Mouse (Mus musculus): ENCODE results near the gene Prkcq.
"Not testable (repeated sequence)": the region's sequence is repeated elsewhere in the genome, so short reads cannot be mapped to it uniquely, and the experiment has no call there.

Prkcq gene

DNA sequence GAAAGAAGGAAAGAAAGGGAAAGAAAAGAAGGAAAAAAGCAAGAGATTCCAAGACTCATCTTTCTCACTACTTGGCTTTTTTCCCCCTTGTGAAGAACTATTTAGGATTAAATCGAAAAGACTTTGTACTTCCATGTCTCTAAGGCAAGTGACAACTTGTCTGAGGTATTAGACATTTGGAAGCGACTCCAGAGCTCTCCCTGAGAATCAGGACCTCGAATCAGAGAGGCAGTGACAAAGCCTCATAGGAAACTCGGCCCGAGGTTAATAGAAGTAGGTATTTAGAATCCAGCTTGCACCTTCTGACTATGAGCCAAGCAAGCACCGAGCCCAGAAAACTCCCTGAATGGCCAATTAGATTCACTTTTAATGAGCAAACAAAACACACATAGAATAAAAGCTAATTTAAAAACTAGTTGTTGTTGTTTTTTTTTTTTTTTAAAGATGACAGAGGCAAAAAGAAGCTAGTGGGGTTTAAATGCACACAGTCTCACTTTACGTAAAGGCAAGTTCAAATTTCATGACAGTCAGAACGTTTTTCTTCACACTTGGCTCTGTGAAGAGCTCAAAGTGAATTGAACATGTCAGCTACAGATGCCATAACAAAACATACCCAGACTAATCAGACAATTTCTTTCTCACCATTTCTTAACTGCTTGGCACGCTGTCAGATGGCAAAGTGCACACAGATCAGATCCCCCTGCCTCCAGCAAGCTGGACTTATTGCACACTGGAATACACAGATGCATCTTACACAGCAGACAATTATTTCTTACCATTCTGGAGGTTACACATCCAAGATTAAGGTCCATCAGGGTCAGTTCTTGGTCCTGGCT lies 119.9 kb downstream of the Prkcq start:
- no peak for DNase-seq (ENCODE audit: low spot score in 2 of 2)

DNA sequence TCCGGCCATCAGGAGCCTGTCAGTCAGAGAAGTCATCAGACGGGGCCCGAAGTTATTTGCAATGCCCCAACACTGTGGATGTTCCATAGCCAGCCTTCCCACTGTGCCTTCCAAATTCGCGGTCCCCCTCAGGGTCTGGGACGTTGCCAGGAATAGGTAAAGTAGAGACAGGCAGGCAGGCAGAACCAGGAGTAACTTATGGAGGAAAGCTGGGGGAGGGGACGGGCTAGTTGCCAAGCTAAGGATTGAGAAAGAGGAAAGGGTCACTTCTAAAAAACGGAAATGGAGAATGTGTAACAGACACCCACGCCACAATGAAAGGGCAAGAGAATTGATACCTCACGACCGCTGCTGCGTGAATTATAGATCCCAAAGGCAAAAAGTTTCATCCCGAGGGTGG lies 121.2 kb downstream of the Prkcq start:
- no peak for DNase-seq (ENCODE audit: low spot score in 2 of 2)

DNA sequence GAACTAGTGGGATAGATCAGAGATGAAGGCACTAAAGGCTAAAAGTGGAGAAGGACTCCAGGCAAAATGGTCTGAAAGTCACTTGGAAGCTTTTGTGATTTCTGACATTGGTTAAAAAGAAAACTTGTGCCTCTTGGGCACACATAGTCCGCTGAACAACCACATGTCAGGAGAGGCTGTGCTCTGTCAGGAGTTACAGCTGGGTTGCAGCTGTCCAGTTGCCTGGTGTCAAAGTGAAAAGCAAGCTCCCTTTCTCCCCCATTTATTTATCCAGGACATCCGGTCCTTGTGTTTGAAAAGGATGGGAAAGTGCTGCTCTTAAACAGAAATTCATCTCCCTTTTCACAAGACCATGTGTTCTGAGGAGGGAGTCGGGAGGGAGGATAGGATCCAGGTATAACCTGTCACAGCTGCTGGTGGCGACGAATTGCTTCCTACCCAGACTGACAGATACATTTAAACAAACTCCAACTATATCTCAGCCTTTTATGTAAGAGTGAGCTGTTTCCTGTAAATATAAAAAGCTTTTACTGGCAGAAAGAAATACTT lies 122.8 kb downstream of the Prkcq start:
- no peak for DNase-seq (ENCODE audit: low spot score in 2 of 2)

DNA sequence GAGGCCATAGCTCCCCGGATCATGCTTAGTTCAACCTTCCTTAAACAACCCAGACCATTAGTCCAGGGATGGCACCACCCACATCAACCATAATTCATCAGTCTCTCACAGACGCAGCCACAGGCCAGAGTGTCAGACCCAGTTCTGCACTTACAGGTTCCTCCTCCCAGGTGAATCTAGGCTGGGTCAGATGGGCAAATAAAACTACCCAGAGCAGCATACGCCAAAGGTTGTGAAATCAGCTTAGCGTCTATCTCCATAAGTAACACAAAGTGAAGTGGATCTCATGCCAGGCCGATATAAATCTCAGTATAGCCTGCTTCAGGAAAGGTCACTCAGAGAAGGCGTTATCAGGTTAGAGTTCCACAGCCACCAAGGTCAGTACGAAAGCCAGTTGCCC lies 126.9 kb downstream of the Prkcq start:
- no peak for DNase-seq (ENCODE audit: low spot score in 2 of 2)

DNA sequence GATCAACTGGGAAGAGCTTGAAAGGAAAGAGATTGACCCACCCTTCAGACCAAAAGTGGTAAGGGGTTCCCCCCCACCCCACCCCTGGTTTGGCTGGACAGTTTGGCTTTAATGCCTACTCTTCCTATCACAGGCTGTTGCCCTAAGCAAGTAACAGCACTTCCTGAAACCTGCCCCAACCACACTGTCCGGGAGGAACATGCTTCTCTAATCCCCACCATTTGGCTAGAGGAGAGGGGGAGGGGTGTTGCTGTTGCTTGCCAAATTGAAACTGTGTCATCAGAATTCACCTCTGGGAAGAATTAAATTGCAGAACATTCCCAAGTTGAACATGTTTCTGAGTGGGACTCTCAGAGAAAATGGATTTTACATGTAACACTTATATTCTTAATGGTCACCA lies 127.5 kb downstream of the Prkcq start:
- DNase-seq (ENCODE audit: low spot score in 2 of 2), result no peak

DNA sequence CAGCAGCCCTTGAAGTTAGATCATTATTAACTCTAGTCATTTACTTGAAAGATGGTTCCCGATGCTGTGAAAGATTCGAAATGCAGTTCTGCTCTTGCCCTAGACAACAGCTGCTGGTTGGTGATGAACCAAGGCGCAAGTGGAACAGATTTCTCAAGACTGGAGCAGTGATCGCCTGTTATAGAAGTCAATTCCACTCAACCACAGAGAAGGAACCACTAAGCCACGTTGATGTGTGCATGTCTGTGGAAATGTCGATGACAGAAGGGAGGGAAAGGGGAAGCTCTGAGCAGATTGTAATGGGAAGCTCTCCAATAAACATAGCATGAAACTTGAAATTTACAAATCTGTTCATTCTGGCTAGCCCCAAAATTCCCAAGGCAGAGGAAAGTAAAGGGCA lies 128.5 kb downstream of the Prkcq start:
- DNase-seq (ENCODE audit: low spot score in 2 of 2), result no peak

DNA sequence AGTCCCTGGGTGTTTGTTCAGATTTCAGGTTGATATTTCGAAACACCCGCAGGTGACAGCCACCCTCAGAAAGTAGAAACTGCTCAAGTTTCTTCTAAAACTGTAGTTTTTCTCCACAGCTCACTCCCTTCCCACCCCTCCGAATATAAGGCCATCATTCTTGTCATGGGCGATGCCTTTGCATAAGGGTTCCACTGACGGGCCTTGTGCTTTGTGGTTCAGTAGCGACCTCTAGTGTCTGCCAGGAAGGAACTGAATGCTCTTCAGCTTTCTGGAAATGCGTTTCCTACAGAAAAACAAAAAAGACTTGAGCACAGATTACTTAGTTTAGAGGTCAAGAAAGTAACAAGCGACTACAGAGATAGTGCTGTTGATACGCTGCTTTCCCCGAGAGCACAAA lies 148.3 kb downstream of the Prkcq start:
- peak in 1 of 2 experiments; percentile 29 for DNase-seq (ENCODE audit: low spot score in 2 of 2)

DNA sequence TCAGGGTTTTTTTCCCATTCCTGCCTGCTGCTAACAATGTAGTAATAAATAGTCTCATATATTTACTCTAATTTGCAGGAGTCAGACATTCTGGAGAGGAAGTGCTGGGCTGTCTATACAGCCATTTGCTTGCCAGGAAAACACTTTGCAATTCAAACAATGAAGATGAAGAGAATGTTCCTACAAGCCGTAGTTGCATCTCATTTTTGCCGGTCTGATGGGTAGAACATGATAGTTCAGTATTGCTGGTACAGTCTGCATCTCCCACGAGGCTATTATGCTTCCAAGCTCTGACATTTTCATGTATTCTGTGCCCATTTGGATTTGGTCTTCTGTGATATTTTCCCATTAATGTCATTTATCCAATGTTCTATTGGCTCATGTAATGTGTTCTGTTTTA lies 150.5 kb downstream of the Prkcq start:
- DNase-seq (ENCODE audit: low spot score in 2 of 2), result no peak

DNA sequence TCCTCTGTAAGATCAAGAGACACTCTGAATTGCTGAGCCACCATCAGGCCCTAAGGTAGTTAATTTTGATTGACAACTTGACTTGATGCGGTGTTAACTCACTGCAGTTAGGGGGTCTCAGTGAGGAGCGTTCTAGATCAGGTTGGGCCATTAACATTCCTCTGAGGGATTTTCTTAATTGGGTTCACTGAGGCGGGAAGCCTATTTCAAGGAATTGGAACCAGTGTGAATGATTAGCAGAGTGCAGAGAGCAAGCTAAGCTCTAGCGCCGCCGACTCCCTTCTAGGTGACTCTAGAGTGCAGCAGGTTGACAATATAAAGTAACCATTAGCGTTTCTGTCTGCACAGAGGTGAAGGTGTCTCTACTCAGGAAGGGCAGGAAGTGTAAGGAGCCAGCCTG lies 155.4 kb downstream of the Prkcq start:
- no peak for DNase-seq (ENCODE audit: low spot score in 2 of 2)

DNA sequence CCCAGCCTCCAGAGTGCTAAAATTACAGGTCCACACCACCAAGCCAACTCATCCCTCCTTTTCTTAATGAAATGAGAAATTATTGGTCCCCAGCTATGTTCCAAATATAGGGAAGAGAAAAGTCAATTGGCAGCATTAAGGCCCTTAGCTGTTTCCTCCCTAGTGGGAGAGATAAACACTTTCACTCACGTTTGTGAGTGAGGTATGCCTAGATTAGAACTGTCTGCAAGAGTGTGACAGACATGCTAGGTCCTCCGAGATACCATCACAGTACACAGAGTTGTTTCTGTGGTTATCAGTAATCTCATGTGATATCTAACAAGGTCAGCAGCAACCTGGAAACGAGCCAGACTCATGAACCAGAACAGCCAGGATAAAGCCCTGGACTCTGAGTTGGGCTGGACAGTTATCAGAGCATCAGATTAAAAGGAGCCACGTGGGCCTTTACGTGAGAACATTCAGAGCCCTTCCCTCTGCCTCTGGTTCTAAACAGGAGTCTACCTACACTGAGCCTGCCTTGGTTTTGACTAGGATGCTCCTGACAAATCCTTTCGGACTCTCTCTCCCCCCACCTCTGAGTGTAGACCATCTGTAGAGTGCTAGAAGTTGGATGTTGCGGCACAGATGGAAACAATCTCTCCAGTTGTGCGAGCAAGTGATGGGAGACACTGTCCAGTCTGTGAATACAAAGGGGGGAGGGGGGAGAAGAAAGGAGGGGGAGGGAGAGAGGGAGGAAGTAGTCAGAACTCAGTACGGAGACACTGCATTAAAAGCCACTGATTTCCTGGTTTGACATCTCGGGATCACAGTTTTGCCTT lies 157.7 kb downstream of the Prkcq start:
- DNase-seq (ENCODE audit: low spot score in 2 of 2), result no peak

DNA sequence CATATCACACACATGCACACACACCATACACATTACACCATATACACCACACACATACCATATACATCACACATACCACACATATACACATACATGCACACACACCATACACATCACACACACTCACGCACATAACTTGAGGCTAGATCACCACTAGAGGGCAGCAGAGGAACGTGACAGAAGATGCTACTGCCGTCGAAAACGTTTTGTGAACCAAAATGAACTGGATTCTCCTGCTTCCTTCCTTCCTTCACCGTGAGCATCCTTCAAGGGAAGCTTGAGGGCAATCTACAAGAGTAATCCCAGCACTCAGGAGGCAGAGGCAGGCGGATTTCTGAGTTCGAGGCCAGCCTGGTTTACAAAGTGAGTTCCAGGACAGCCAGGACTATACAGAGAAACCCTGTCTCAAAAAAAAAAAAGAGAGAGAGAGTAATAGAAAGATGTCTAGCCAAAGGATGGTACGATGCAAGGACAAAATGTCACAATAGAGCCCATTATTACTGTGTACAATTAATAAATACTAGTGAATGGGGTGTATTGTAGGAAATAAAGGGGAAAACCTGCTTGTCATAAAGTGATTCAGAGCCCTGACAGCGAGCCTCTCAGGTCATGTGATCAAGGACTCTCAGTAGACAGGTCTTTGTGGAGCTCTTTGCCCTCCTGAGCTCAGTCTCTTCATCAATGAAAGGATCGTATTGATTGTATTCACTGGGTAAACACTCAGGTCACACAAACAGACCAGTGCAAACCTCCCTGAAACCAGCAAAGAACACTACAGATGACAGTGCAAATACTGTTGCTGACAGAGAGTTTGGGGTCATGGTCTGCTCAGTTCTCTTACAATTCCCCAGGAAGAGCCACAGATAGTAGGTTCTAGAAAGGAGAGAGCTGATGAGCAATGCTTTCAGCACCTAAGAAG lies 159.9 kb downstream of the Prkcq start:
- DNase-seq (ENCODE audit: low spot score in 2 of 2), result peak in 1 of 2 experiments; percentile 52

DNA sequence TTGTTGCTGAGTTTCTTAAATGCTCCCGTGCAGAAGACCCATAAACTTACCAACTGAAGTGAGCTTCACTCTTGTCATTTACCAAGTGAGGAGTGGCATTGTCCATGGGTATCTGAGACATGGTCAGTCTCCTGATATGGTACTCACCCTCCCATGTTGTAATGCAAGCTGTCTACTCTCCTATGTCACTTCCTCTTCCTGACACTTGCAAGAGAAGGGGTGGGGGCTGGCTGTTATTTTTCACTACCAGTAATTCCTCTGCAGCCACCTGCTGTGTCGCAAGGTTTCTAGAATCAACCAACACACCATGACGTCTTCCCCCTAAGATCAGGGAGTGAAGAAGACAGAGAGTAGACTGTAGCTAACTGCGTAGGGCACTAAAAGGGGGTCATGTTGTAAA lies 160.6 kb downstream of the Prkcq start:
- DNase-seq (ENCODE audit: low spot score in 2 of 2), result no peak

DNA sequence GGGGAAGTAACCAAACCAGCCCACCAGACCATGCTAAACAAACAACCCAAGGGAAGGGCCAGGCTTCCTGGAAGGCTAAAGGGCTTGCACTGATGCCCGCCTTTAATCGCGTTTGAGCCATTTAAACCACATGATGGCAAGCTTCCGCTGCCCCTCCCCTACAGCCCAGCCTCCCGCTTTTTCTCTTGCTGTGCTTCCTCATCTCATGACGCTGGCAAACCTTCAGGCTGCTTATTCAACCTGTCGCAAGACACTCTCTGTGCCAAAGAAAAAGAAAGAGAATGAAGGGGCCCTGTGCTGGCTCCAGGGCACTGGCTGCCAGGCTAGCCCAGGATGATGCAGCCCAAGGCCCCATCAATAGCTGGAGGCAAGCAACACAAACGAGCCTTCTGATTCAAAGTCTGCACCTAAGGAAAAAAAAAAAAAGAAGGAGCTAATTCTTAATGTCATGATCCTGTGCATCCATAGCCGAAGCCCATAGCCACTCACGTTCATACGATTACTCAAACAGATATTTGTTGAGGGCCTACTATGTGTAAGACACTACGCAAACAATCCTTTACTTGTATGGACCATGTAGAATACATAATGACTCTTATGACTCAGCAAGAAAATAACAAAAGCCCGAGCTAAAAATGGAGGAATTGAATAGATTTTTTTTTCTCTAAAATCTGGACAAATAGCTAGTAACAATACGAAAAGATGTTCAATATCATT lies 161.6 kb downstream of the Prkcq start:
- DNase-seq (ENCODE audit: low spot score in 2 of 2), result peak; percentile 24 to 30

DNA sequence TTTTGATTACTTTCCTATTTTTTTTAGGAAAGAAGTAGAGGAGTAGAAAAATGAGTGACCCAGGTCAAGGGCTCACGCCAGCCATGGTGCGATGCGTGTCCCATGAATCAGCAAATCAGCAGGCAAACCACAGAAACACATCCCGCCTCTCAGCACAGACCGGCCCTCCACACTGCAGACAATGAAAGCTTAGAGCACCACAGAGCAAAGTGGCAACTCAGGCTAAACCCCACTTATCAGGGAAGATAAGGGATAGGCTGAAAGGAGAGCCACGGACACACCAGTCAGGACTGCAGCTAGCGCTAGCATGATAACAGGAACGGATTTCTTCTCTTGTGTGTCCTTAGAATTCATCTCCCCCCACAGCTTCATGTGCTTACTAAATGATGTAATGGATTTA lies 164.4 kb downstream of the Prkcq start:
- DNase-seq (ENCODE audit: low spot score in 2 of 2), result no peak

DNA sequence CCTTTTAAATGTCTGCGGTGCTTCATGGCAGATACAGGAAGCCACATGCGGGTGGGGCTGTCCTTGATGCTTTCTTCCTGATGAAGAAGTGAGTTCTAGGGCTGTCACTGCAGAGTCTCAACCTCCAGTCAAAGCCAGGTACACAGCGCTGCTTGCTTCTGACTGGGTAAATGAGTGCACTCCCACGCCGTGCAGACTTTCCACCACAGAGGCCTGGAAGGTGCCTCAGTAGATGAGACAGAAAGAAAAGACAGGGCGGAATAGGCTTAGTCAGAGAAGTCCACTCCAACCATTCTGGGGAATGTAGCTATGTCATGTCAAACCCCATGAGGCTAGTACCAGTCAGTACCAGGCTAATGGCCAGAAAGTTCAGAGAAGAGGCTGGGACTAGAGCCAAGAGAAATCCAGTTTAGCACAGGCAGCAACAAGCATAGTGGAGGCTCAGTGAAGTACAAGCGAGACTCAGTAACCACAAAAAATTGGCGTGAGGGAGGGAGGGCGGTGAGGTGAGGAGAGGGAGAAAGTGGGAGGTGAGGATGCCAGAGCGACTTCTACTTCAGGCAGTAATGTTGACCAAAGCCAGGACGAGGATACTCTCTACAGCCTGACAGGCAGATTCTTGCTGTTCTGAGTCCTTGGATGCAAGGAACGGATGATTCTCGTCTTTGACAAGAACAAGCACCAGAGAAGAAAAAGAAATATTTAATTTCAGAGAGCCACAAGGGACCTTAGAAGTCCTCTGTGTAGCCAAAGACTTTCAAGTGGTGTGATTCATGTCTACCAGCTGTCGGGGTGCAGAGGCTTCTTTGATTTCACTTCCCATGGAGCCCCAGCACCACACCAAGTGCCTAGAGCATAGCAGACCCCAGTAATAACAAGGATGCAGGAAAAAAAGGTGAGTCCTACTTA lies 167.3 kb downstream of the Prkcq start:
- no peak for DNase-seq (ENCODE audit: low spot score in 2 of 2)

DNA sequence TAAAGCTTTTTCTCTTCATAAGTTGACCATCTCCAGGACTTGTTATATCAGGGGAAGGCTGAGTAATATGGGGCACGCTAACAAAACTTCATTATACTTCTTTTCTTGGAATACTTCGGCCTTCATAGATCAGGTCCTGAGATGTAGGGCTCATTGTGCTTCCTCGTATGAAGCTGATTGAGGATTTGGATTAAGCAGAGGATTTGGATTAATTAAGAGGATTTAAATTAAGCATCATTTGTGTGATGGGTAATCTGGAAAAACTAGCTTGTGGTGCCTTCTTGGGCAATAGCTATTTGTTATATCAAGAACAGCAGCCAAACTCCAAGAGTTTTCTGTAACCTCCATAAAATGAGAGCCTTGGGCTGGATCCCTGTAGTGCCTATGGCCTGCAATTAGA lies 172.8 kb downstream of the Prkcq start:
- no peak for DNase-seq (ENCODE audit: low spot score in 2 of 2)

DNA sequence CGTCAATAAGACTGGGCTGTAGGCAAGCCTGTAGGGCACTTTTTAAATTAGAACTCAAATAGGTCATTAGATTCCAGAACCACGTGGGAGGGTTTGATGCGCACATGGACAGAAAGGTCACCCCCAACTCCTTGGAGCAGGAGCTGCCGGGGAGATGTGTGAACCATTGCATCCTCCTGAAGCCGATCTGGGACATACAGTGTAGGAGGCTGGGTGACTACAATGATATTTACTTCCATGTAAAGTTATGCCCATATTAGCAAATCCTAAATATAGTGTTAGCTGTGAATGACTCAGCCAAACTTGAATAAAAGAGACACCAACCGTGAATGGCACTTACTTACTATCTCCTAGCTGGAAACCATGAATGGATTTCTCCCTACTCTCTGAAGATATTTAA lies 174.5 kb downstream of the Prkcq start:
- not testable (repeated sequence) for DNase-seq (ENCODE audit: low spot score in 2 of 2)

DNA sequence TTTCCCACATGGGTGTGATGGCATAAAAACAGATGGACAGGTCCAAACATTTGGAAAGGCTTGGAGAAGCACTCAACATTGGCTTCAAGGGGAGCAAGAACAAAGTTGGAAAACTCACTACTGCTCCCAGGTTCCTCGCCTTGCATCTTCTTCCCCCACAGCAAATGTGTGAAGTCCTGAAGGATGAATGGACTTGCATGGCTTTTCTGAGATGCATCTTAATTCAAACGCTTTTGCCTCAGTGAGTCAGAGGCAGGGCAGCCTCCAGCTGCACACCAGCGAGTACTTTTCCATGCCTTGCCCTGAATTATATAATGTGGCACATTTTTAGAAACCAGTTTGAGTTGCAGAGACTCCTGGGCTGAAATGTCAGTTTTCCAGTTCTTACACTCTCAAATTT lies 175.9 kb downstream of the Prkcq start:
- DNase-seq (ENCODE audit: low spot score in 2 of 2), result no peak

All from frontal cortex, postnatal 10 days (tissue).